Comparison of ENCODE assay signal across 8 mouse cellular contexts in the genomic region with DNA sequence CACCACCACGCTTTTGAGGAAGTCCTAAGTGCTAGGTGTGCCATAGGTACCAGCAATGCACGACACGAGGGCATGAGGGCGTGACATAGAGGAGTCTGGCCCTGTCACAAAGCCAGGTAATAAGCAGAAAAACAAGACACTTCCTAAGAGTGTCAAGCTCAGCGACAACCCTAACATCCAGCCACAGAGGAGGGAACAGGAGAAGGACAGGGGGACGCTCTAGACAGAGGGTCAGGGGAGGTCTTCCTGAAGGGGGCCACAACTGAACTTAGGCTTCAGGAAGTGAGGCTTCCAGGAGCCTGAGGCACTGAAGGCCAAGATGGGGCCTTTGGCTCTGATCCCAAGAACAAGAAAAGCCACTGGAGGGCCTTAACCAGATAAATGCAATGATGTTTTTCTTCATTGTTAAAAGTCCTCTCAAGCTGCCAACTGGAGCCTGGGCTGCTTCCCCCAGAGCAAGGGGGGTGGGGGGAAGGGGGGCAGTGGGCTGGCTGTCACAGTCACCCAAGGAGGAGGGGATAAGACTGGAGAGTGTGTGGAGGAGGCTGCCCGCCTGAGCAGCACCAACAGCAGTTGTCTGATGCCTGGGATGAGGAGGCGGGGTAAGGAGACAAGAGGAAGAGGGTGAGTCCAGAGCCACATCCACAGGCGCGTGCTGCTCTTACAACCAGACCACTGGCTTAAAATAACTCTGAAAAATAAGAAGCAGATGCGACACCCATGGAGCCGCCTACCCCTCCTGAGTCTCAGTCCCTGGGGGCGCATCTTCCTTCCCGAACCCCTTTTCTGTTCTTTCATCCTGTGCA.
DNase-seq lines count a peak whose midpoint lies in the region; ATAC-seq lines count a peak whose summit lies in the region.

No protein-coding gene starts in this region.

- H3K4me3 ChIP-seq in kidney, embryonic 14.5 days (ENCODE audit: low read length), result no peak overlapping the region
- H3K4me3 ChIP-seq in forebrain, embryonic 15.5 days, result no peak overlapping the region
- no peak overlapping the region for H3K4me3 ChIP-seq in hindbrain, embryonic 16.5 days (ENCODE audit: low read length)
- no peak overlapping the region for H3K4me3 ChIP-seq in limb, embryonic 11.5 days (ENCODE audit: low read depth, low read length)

- H3K27ac ChIP-seq in kidney, embryonic 14.5 days (ENCODE audit: low read depth, low read length), result peak overlapping the region; percentile 24; the same call in 1 of the 2 replicates
- no peak overlapping the region; the same call in 1 of the 2 replicates for H3K27ac ChIP-seq in forebrain, embryonic 15.5 days (replicated peaks)
- H3K27ac ChIP-seq in hindbrain, embryonic 16.5 days (ENCODE audit: low read depth, low read length), result peak overlapping the region; percentile 62
- H3K27ac ChIP-seq in limb, embryonic 11.5 days (replicated peaks; ENCODE audit: low read depth, low read length), result no peak overlapping the region

- ATAC-seq in kidney, embryonic 14.5 days (ENCODE audit: low FRiP score, low TSS enrichment), result peak; percentile 79
- peak; percentile 83 for ATAC-seq in forebrain, embryonic 15.5 days (replicated peaks)
- ATAC-seq in hindbrain, embryonic 16.5 days, result peak; percentile 73
- no peak for ATAC-seq in limb, embryonic 11.5 days (ENCODE audit: insufficient number of reproducible peaks, low FRiP score, low TSS enrichment, low read depth)

- WGBS in kidney, embryonic 14.5 days, result 46% methylated on average over 14 of the region's 14 CpGs
- WGBS in forebrain, embryonic 15.5 days, result 59% methylated on average over 14 of the region's 14 CpGs
- WGBS in hindbrain, embryonic 16.5 days, result 51% methylated on average over 14 of the region's 14 CpGs
- WGBS in limb, embryonic 11.5 days, result 48% methylated on average over 14 of the region's 14 CpGs

- no peaks in the 10 kb centered on the region for H3K36me3 ChIP-seq in kidney, embryonic 14.5 days (ENCODE audit: control insufficient read depth, insufficient read depth, low read length)
- H3K36me3 ChIP-seq in forebrain, embryonic 15.5 days, result no peaks in the 10 kb centered on the region
- no peaks in the 10 kb centered on the region for H3K36me3 ChIP-seq in hindbrain, embryonic 16.5 days (ENCODE audit: control insufficient read depth, insufficient read depth, low read length)
- H3K36me3 ChIP-seq in limb, embryonic 11.5 days (ENCODE audit: control insufficient read depth, insufficient read depth, low read length), result no peaks in the 10 kb centered on the region

- no peak for DNase-seq in kidney, adult 8-10 months
- DNase-seq in limb, embryonic 11.5 days (ENCODE audit: low spot score), result peak; percentile 25
- peak; percentile 72 to 86 for DNase-seq in right cerebral cortex, postnatal 10 days (ENCODE audit: low spot score in 2 of 2)
- DNase-seq in urinary bladder, postnatal 36 days (ENCODE audit: low spot score in 2 of 2), result no peak
- no peak for DNase-seq in cerebellum, postnatal 25 days

- H3K4me2 ChIP-seq in kidney, embryonic 14.5 days (replicated peaks; ENCODE audit: low read depth, low read length), result no peak overlapping the region
- H3K4me2 ChIP-seq in forebrain, embryonic 15.5 days (replicated peaks), result no peak overlapping the region
- H3K4me2 ChIP-seq in hindbrain, embryonic 16.5 days (ENCODE audit: low read length), result no peak overlapping the region
- H3K4me2 ChIP-seq in limb, embryonic 11.5 days (ENCODE audit: low read depth, severe bottlenecking), result no peak overlapping the region

- H3K9ac ChIP-seq in kidney, embryonic 14.5 days (ENCODE audit: low read depth, low read length), result no peak overlapping the region
- no peak overlapping the region; the same call in 1 of the 2 replicates for H3K9ac ChIP-seq in forebrain, embryonic 15.5 days (replicated peaks)
- 0 out of 2 replicates have a peak overlapping the region, but pooled peaks have one; percentile 17 for H3K9ac ChIP-seq in hindbrain, embryonic 16.5 days (ENCODE audit: low read depth, low read length)
- peak overlapping the region; percentile 34; the same call in 1 of the 2 replicates for H3K9ac ChIP-seq in limb, embryonic 11.5 days (ENCODE audit: low read length)

- no peaks in the 10 kb centered on the region for H3K9me3 ChIP-seq in kidney, embryonic 14.5 days (ENCODE audit: control insufficient read depth, low read length)
- no peaks in the 10 kb centered on the region for H3K9me3 ChIP-seq in forebrain, embryonic 15.5 days
- no peaks in the 10 kb centered on the region for H3K9me3 ChIP-seq in hindbrain, embryonic 16.5 days (ENCODE audit: control insufficient read depth, low read length)
- no peaks in the 10 kb centered on the region for H3K9me3 ChIP-seq in limb, embryonic 11.5 days (ENCODE audit: control insufficient read depth, low read length)

- no peaks in the 10 kb centered on the region for H3K27me3 ChIP-seq in kidney, embryonic 14.5 days (ENCODE audit: control insufficient read depth, insufficient read depth, low read length)
- no peaks in the 10 kb centered on the region for H3K27me3 ChIP-seq in forebrain, embryonic 15.5 days
- no peaks in the 10 kb centered on the region for H3K27me3 ChIP-seq in hindbrain, embryonic 16.5 days (replicated peaks; ENCODE audit: control insufficient read depth, insufficient read depth, low read length)
- no peaks in the 10 kb centered on the region for H3K27me3 ChIP-seq in limb, embryonic 11.5 days (ENCODE audit: control insufficient read depth, insufficient read depth, low read length)

- H3K4me1 ChIP-seq in kidney, embryonic 14.5 days (ENCODE audit: control insufficient read depth, insufficient read depth, low read length), result peaks cover 13% of the 10 kb centered on the region
- peaks cover 36% of the 10 kb centered on the region for H3K4me1 ChIP-seq in forebrain, embryonic 15.5 days
- peaks cover 26% of the 10 kb centered on the region for H3K4me1 ChIP-seq in hindbrain, embryonic 16.5 days (ENCODE audit: control insufficient read depth, insufficient read depth, low read depth, low read length)
- H3K4me1 ChIP-seq in limb, embryonic 11.5 days (ENCODE audit: control insufficient read depth, insufficient read depth, low read length), result peaks cover 11% of the 10 kb centered on the region; the same call in 1 of the 2 replicates

Comparison
In these comparisons a context has a peak if more than half of its experiments do, and no peak if none do; other contexts are left out.
1. H3K27ac ChIP-seq: peak in kidney, embryonic 14.5 days (single experiment) and hindbrain, embryonic 16.5 days (single experiment); none in forebrain, embryonic 15.5 days (single experiment) and limb, embryonic 11.5 days (single experiment).
2. H3K9ac ChIP-seq: peak in hindbrain, embryonic 16.5 days (single experiment) and limb, embryonic 11.5 days (single experiment); none in kidney, embryonic 14.5 days (single experiment) and forebrain, embryonic 15.5 days (single experiment).
3. DNase-seq: peak in limb, embryonic 11.5 days (single experiment) and right cerebral cortex, postnatal 10 days (2 of 2); none in kidney, adult 8-10 months (0 of 2), urinary bladder, postnatal 36 days (0 of 2) and cerebellum, postnatal 25 days (0 of 2).